Mouse (Mus musculus) heart, adult 2 months (tissue): ENCODE measurements at regions not wholly inside any gene's neighbourhood (a gene's known extent, or its start where the extent isn't known, plus 50 kb on each side); places are given as distances from the start of the nearest gene placed in this dataset.

Experiments used
- DNase-seq, 2 experiments: peaks; one replicate each; pipeline ENCODE4 v3.0.0; 2021
- H3K27ac ChIP-seq: fragments of 200-600 bp; 2 replicates; pipeline ENCODE4 v1.8.1; 2022
- H3K27me3 ChIP-seq: fragments of 200-500 bp; 2 replicates; pipeline ENCODE4 v1.6.1; 2012; ENCODE audit warnings: mild to moderate bottlenecking, low read length, inconsistent platforms, mixed read lengths; ENCODE audit not compliant: control insufficient read depth, insufficient read depth
- H3K36me3 ChIP-seq: fragments of 200-500 bp; 2 replicates; pipeline ENCODE4 v1.6.1; 2012; ENCODE audit warnings: low read length, inconsistent platforms; ENCODE audit not compliant: control insufficient read depth, insufficient read depth
- H3K4me1 ChIP-seq: fragments of 200-500 bp; 2 replicates; pipeline ENCODE4 v1.6.1; 2011; ENCODE audit warnings: low read length; ENCODE audit not compliant: control insufficient read depth, insufficient read depth
- H3K4me3 ChIP-seq: fragments of 200-600 bp; 2 replicates; pipeline ENCODE4 v1.8.1; 2022
- H3K79me2 ChIP-seq: fragments of 200-500 bp; replicated peaks from 2 replicates; pipeline ENCODE4 v1.6.1; 2012; ENCODE audit warnings: mild to moderate bottlenecking, inconsistent platforms, low read length, moderate library complexity, mixed read lengths; ENCODE audit not compliant: control insufficient read depth, insufficient read depth
- H3K9ac ChIP-seq: fragments of 200-500 bp; 2 replicates; pipeline ENCODE4 v1.6.1; 2012; ENCODE audit warnings: low read depth, mild to moderate bottlenecking, control low read depth, inconsistent platforms, low read length, mixed read lengths
- CTCF ChIP-seq: fragments of 200-600 bp; IDR thresholded peaks from 2 replicates; pipeline ENCODE4 v1.8.1; 2022; ENCODE audit warnings: antibody characterized with exemption, mild to moderate bottlenecking, moderate library complexity
- EP300 ChIP-seq: fragments of 200-500 bp; IDR thresholded peaks from 2 replicates; pipeline ENCODE4 v1.6.1; 2011; ENCODE audit warnings: low read depth, low read length, control low read depth; ENCODE audit not compliant: insufficient read depth
- POLR2A ChIP-seq: fragments of 200-500 bp; IDR thresholded peaks from 2 replicates; pipeline ENCODE4 v1.6.1; 2011; ENCODE audit warnings: mild to moderate bottlenecking, low read depth, low read length, control low read depth; ENCODE audit not compliant: insufficient read depth
- WGBS: fragments of 180-500 bp; shearing (Covaris S2); methylation state at CpG from one replicate; pipeline ENCODE4 v1.1.7; 2018; 5-methylcytosine and 5-hydroxymethylcytosine counted together
- intact Hi-C: fragments of 180-260 bp; cut with DNase I; formaldehyde crosslinking; loops from one replicate; pipeline ENCODE4 v1.15.1; 2025

DNA sequence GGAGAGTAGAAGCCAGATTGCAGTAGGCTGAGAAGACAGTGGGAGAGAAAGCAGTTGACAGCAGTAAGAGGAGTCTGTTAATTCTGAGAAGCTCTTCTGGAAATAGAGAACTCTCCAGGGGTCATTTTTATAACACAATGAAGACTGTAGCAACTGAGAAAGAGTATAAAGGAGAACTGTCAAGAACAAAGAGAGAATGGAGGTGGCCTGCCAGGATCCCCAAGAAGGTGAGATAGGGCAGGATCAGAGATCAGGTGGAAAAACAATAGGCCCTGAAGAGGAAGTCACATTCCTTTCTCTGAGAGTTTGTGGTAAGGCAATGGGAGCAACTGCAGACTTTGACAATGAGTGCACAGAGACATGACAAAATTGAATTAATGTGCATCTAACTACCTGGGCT, 57.0 kb upstream of the Car10 start:
- DNase-seq, result no peak
- Histone ChIP-seq H3K27ac (no peak overlapping the region), H3K36me3 (no peaks in the 10 kb centered on the region), H3K4me1 (no peaks in the 10 kb centered on the region), H3K27me3 (no peaks in the 10 kb centered on the region), H3K79me2 (no peaks in the 10 kb centered on the region), H3K9ac (no peak overlapping the region), H3K4me3 (no peak overlapping the region)
- no peak for TF ChIP-seq CTCF
- no peak for TF ChIP-seq POLR2A
- no peak for TF ChIP-seq EP300
- intact Hi-C loops, result no loop called here

DNA sequence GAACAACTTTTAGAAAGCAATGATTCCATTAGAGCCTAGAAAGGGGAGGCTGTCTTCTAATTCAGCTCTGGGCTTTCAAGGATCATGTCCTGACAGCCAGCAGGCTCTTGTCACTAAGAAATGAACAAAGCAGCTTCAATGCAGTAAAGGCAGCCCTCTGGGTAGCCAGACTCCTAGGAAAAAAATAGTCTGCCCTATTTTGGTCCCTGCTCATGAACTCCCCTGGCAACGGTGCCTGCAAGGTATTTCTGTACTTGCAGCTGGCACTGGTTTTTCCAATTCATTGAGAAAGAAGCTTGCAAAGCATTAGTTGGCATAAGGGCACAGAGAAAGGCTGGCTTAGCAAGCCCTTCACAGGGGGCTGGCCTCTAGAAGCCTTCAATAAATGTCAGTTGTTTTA, 52.8 kb upstream of the Car10 start:
- intact Hi-C loops, result no loop called here
- no peak overlapping the region for H3K27ac ChIP-seq
- no peaks in the 10 kb centered on the region for H3K27me3 ChIP-seq
- no peak overlapping the region for H3K9ac ChIP-seq
- no peaks in the 10 kb centered on the region for H3K4me1 ChIP-seq
- H3K36me3 ChIP-seq, result no peaks in the 10 kb centered on the region
- H3K4me3 ChIP-seq, result no peak overlapping the region
- no peaks in the 10 kb centered on the region for H3K79me2 ChIP-seq
- WGBS, result 55% methylated on average over 1 of the region's 1 CpGs
- TF ChIP-seq POLR2A (no peak), EP300 (no peak), CTCF (no peak)
- no peak for DNase-seq
